Mouse (Mus musculus): ENCODE measurements around the gene Fadd. TPM values are rescaled to one million over a fixed set of nuclear protein-coding genes. Genes with fewer than 3 reads are reported as not detected.
A peak's percentile ranks its signal among the peaks of the same experiment; 100 is the strongest.

The Fadd gene
- polyA plus RNA-seq (2012; rRNA removed): 9.2 and 11.6 TPM in 2 replicates

DNA sequence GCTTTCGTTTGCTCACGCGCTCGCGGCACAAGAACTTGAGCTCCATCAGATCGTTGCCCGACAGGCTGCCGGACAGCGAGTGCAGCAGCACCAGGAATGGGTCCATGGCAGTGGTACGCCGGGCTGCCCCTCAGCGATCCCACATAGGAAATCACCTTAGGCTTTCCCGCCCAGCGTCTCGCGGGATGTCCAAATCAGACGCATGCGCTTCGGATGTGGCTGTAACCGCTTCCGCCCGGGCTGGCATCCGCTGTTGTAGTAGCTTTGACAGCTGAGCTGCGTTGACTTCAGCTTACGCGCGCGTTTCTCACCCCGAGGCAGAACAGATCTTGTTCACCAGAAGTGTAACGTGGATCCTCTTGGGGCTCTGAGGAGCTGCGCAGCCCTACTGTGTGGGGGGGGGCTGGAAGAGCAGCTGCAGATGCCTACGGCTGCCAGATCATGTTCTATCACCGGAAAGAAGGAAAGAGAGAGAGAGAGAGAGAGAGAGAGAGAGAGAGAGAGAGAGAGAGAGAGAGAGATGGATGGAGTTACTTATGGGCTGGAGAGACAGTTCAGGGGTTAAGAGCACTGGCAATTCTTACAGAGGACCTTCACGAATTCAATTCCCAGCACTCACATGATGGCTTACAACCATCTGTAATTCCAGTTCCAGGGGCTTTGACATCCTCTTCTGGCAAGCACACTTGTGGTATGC is at the start of gene Fadd:
Fadd (minus strand) TSS at position 180 of the 697 bp plus-strand sequence.
- peaks cover 2% of the 10 kb centered on the region; the same call in 1 of the 2 replicates for H3K4me1 ChIP-seq (ENCODE audit: control insufficient read depth, insufficient read depth, low read length)
- TF ChIP-seq CTCF (IDR thresholded peaks at IDR 0.05; ENCODE audit: insufficient read depth, low read length) (no peak), POLR2A (IDR thresholded peaks at IDR 0.05; ENCODE audit: borderline replicate concordance, extremely low read depth, low read depth, low read length) (peak; percentile 80; the same call in 1 of the 2 replicates)
- DNase-seq: peak; percentile 96
- WGBS: under 1% methylated on average over 34 of the region's 34 CpGs
- H3K4me3 ChIP-seq (replicated peaks; ENCODE audit: extremely low read depth, low read depth, low read length): peak within 1 kb of the TSS; percentile 98

GRCm38 (mm10) chr7:144630622-144631021 is 48.4 kb upstream of the Fadd start:
- TF ChIP-seq POLR2A (IDR thresholded peaks at IDR 0.05; ENCODE audit: borderline replicate concordance, extremely low read depth, low read depth, low read length): no peak
- TF ChIP-seq CTCF (IDR thresholded peaks at IDR 0.05; ENCODE audit: insufficient read depth, low read length): no peak
- no peak for DNase-seq
- 45% methylated on average over 3 of the region's 3 CpGs for WGBS
- H3K4me1 ChIP-seq (ENCODE audit: control insufficient read depth, insufficient read depth, low read length): no peaks in the 10 kb centered on the region
- no peak overlapping the region for H3K4me3 ChIP-seq (replicated peaks; ENCODE audit: extremely low read depth, low read depth, low read length)

DNA sequence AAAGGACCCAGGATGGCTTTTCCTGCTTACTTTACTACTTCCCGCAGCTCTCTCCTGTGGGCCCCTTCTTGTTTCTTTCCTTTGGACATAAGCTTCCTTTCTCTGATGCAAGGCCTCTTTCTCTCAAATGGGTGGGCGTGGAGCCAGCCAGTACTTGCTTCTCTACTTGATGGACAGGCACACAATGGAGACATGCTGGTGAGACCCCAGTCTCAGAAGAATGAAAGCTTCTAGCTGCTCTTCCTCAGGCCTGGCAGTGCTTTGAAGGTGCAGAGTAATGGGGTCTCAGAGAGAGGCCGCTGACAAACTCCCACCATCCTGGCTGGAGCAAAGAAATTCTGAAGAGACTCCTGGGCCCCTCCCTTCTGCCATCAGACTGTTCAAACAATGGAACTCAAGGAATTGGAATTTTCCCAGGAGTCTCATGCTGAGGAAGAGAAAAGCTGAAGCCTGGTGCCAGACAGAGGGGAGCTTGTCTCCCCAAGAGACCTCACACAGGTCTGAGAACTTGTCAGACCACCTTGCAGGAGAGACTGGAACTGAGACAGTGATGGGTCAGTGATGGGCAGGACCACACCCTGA is 46.2 kb upstream of the Fadd start:
- WGBS: 33% methylated on average over 3 of the region's 3 CpGs
- H3K4me3 ChIP-seq (replicated peaks; ENCODE audit: extremely low read depth, low read depth, low read length): no peak overlapping the region
- DNase-seq: no peak
- no peak for TF ChIP-seq POLR2A (IDR thresholded peaks at IDR 0.05; ENCODE audit: borderline replicate concordance, extremely low read depth, low read depth, low read length)
- TF ChIP-seq CTCF (IDR thresholded peaks at IDR 0.05; ENCODE audit: insufficient read depth, low read length): no peak
- no peaks in the 10 kb centered on the region for H3K4me1 ChIP-seq (ENCODE audit: control insufficient read depth, insufficient read depth, low read length)

DNA sequence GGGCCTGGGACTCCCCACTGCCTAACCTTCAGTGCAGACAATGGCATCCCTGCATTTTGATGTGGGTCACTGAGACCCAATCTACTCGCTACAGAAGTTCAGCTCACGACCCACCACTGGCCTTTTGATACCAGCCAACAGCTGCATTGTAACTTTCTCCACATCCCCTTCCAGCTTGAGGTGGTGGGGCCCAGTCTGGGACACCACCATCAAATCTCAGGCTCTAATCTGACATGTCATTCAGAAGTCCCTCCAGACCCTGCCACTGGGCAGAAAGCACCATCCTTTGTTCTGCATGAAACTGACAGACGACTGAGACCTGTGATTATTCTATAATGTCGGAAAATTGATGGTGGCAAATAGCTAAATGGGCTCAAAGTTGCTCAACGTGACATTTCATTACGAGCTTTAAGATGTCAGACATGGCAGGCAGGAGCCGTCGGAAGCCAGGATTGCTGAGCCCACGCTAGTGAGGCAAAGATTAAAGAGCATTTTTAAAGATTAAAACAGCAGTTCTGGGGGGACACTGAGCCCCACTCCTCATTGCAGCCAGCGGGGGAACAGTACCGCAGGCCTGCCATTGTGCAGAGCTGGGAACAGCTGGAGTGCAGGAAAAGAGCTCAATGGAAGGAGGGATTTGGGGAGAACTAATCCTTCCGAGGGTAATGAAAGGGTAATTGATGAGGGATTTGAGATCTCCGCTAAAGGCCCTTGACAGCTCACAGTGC is 45.5 kb upstream of the Fadd start:
- TF ChIP-seq POLR2A (IDR thresholded peaks at IDR 0.05; ENCODE audit: borderline replicate concordance, extremely low read depth, low read depth, low read length) (no peak), CTCF (IDR thresholded peaks at IDR 0.05; ENCODE audit: insufficient read depth, low read length) (no peak)
- 66% methylated on average over 13 of the region's 13 CpGs for WGBS
- DNase-seq: no peak
- Histone ChIP-seq H3K4me1 (ENCODE audit: control insufficient read depth, insufficient read depth, low read length) (no peaks in the 10 kb centered on the region), H3K4me3 (replicated peaks; ENCODE audit: extremely low read depth, low read depth, low read length) (no peak overlapping the region)

DNA sequence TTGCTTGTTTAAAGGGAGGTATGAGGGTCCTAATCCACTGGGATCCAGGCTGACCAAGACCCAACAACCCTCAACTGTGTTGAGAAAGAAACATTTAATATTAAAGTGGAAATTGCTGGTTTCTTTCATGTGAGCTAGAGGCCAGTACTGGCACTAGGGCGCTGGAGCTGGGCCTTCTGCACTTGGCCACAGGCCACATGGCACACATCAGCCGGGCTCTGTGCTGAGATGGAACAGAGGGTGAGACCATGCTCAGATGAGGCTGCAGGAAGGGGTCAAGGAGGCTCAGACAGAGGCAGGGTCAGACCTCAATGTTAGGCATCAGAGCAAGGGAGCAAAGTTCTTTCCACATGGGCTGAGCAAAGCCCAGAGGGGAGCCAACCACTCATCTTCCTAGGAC is 43.8 kb upstream of the Fadd start:
- Histone ChIP-seq H3K4me3 (replicated peaks; ENCODE audit: extremely low read depth, low read depth, low read length) (no peak overlapping the region), H3K4me1 (ENCODE audit: control insufficient read depth, insufficient read depth, low read length) (no peaks in the 10 kb centered on the region)
- TF ChIP-seq POLR2A (IDR thresholded peaks at IDR 0.05; ENCODE audit: borderline replicate concordance, extremely low read depth, low read depth, low read length) (no peak), CTCF (IDR thresholded peaks at IDR 0.05; ENCODE audit: insufficient read depth, low read length) (no peak)
- 62% methylated on average over 2 of the region's 2 CpGs for WGBS
- DNase-seq: no peak

- TF ChIP-seq POLR2A (IDR thresholded peaks at IDR 0.05; ENCODE audit: borderline replicate concordance, extremely low read depth, low read depth, low read length) (no peak), CTCF (IDR thresholded peaks at IDR 0.05; ENCODE audit: insufficient read depth, low read length) (no peak)
- WGBS: 54% methylated on average over 22 of the region's 22 CpGs
- no peaks in the 10 kb centered on the region for H3K4me1 ChIP-seq (ENCODE audit: control insufficient read depth, insufficient read depth, low read length)
- no peak for DNase-seq
- no peak overlapping the region for H3K4me3 ChIP-seq (replicated peaks; ENCODE audit: extremely low read depth, low read depth, low read length)
These were observed 38.7 kb upstream of the Fadd start for GRCm38 (mm10) chr7:144620721-144621681.

- Histone ChIP-seq H3K4me3 (replicated peaks; ENCODE audit: extremely low read depth, low read depth, low read length) (no peak overlapping the region), H3K4me1 (ENCODE audit: control insufficient read depth, insufficient read depth, low read length) (peaks cover 4% of the 10 kb centered on the region; the same call in 1 of the 2 replicates)
- DNase-seq: no peak
- TF ChIP-seq POLR2A (IDR thresholded peaks at IDR 0.05; ENCODE audit: borderline replicate concordance, extremely low read depth, low read depth, low read length): no peak
- TF ChIP-seq CTCF (IDR thresholded peaks at IDR 0.05; ENCODE audit: insufficient read depth, low read length): no peak
These were observed 38.1 kb upstream of the Fadd start for GRCm38 (mm10) chr7:144620315-144620714.

GRCm38 (mm10) chr7:144615343-144615742 is 33.1 kb upstream of the Fadd start:
- DNase-seq: peak; percentile 70
- WGBS: 55% methylated on average over 6 of the region's 6 CpGs

More at GRCm38 (mm10) chr7:144615343-144615742, 33.1 kb upstream of the Fadd start:
- Histone ChIP-seq H3K4me1 (ENCODE audit: control insufficient read depth, insufficient read depth, low read length) (peaks cover 4% of the 10 kb centered on the region; the same call in 1 of the 2 replicates), H3K4me3 (replicated peaks; ENCODE audit: extremely low read depth, low read depth, low read length) (no peak overlapping the region)
- peak; percentile 13; the same call in 1 of the 2 replicates for TF ChIP-seq POLR2A (IDR thresholded peaks at IDR 0.05; ENCODE audit: borderline replicate concordance, extremely low read depth, low read depth, low read length)
- TF ChIP-seq CTCF (IDR thresholded peaks at IDR 0.05; ENCODE audit: insufficient read depth, low read length): no peak

All from lung, adult 2 months (tissue).